Mouse (Mus musculus) liver, embryonic 12.5 days (tissue): ENCODE data around the gene Ptprm. TPM values are rescaled to one million over a fixed set of nuclear protein-coding genes. Genes with fewer than 3 reads are reported as not detected.

Experiments used
- microRNA-seq: library from miRNA; unstranded; fragments of <30 nt; microRNA quantifications from one replicate; pipeline ENCODE4, GENCODE M21; 2017
- polyA plus RNA-seq: library from polyadenylated mRNA; unstranded; fragments of >200 nt; fragmentation: Nextera tagmentation; extraction: Ambion mirVana; gene quantifications from 2 replicates; pipeline ENCODE4 v1.2.1, GENCODE M21; 2016

Gene Ptprm
- polyA plus RNA-seq, 1 experiment from 2014 or later = 2.5 TPM

Small RNAs within 50 kb of the gene (microRNA-seq; reads per million reads assigned to microRNA genes)
- not detected for gene Mir5709
